Mouse (Mus musculus) forebrain, embryonic 14.5 days (tissue): ENCODE data around the gene Dcp1a. TPM values are rescaled to one million over a fixed set of nuclear protein-coding genes. Genes with fewer than 3 reads are reported as not detected.

ENCODE experiments used
- ATAC-seq: fragments of 200-750 bp; cut with Nextera tagmentation; 2 replicates; pipeline ENCODE4 v1.8.0; 2017; ENCODE audit warnings: mild to moderate bottlenecking, moderate library complexity
- DNase-seq: peaks from one replicate; pipeline ENCODE4 v3.0.0-alpha.2; 2015; ENCODE audit warnings: low spot score
- H3K27ac ChIP-seq: fragments of 300-500 bp; sonication (generic); 2 replicates; pipeline ENCODE4 v1.5.1; 2014; ENCODE audit warnings: low read depth, mild to moderate bottlenecking, control low read depth, low read length, moderate library complexity
- H3K27me3 ChIP-seq: fragments of 300-500 bp; sonication (generic); replicated peaks from 2 replicates; pipeline ENCODE4 v1.6.1; 2014; ENCODE audit warnings: low read length, control low read depth, mixed read lengths; ENCODE audit not compliant: control insufficient read depth, insufficient read depth
- H3K36me3 ChIP-seq: fragments of 300-500 bp; sonication (generic); 2 replicates; pipeline ENCODE4 v1.6.1; 2014; ENCODE audit warnings: low read length, control low read depth; ENCODE audit not compliant: control insufficient read depth, insufficient read depth
- H3K4me1 ChIP-seq: fragments of 300-500 bp; sonication (generic); 2 replicates; pipeline ENCODE4 v1.6.1; 2014; ENCODE audit warnings: antibody characterized with exemption, low read length, control low read depth; ENCODE audit not compliant: control insufficient read depth, insufficient read depth
- H3K4me2 ChIP-seq: fragments of 300-500 bp; sonication (generic); 2 replicates; pipeline ENCODE4 v1.6.1; 2014; ENCODE audit warnings: mild to moderate bottlenecking, control low read depth, low read length
- H3K4me3 ChIP-seq: fragments of 300-500 bp; sonication (generic); 2 replicates; pipeline ENCODE4 v1.5.1; 2014; ENCODE audit warnings: low read depth, low read length, control low read depth
- H3K9ac ChIP-seq: fragments of 300-500 bp; sonication (generic); 2 replicates; pipeline ENCODE4 v1.6.1; 2014; ENCODE audit warnings: mild to moderate bottlenecking, low read length, control low read depth, moderate library complexity
- H3K9me3 ChIP-seq: fragments of 300-500 bp; sonication (generic); replicated peaks from 2 replicates; pipeline ENCODE4 v1.6.1; 2016; ENCODE audit warnings: low read length, control low read depth, mixed read lengths; ENCODE audit not compliant: control insufficient read depth
- WGBS: fragments of 180-500 bp; shearing (Covaris S2); extraction: QIAGEN DNeasy Blood & Tissue Kit; methylation state at CpG from one replicate; pipeline ENCODE4 v1.1.7; 2014; 5-methylcytosine and 5-hydroxymethylcytosine counted together
- polyA plus RNA-seq: library from polyadenylated mRNA; unstranded; fragments of >200 nt; fragmentation: Nextera tagmentation; extraction: Ambion mirVana; gene quantifications from 2 replicates; pipeline ENCODE4 v1.2.1, GENCODE M21; 2014

Dcp1a gene
- polyA plus RNA-seq, 1 experiment from 2014 or later: 12.3 TPM

DNA sequence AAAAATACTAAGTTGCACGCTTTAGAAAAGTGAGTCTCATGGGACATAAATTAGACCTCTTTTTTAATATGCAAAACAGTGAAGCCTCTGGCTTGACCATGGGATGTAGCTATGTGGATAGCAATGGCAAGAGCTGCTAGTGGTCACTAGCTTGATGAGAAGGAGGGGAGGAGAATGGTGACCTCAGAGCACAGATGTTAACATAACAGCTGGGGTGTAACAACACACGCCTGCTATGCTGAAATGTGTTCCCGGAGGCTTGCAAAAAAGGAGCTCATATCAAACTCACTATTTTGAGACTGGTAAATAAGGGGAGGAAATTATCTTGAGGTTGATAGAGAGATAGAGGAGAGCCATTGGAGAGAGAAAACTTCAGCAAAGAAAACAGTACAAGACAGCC, 20.5 kb upstream of the Dcp1a start:
- H3K4me1 ChIP-seq: no peaks in the 10 kb centered on the region
- DNase-seq (no peak), ATAC-seq (no peak)
- no peaks in the 10 kb centered on the region for H3K36me3 ChIP-seq
- no peak overlapping the region for H3K27ac ChIP-seq
- no peak overlapping the region for H3K9ac ChIP-seq
- no peak overlapping the region for H3K4me2 ChIP-seq
- no peak overlapping the region for H3K4me3 ChIP-seq
- WGBS: 94% methylated on average over 3 of the region's 3 CpGs
- no peaks in the 10 kb centered on the region for H3K27me3 ChIP-seq
- no peaks in the 10 kb centered on the region for H3K9me3 ChIP-seq

DNA sequence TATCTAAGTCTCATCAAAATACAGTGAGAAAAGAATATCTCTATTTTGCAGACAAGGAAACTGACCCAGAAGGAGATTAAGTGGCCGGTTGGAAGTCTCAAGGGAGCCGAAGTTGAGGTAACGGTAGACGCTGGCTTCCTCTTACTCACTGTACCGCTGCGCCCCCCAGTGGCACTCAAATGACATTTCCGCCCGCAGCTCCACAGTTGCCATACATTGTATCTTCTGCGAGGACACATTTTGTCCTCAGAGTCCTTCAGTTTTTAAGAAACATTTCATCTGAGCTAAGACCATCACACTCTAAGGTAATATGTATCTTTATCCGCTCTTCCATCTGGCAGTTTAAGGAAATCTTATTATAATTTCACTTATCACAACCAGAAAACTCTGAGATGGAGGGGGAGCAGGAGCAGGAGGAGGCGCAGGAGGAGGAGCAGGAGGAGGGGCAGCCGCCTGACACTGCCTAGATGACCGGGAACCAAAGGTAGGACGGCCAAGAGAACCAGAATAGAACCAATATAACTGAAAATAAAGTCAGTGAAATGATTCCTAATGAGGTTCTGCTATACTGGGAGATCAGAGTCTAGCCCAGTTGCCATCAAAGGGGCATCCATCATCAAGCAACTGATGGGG, 19.3 kb upstream of the Dcp1a start:
- Histone ChIP-seq H3K27me3 (no peaks in the 10 kb centered on the region), H3K9me3 (no peaks in the 10 kb centered on the region), H3K27ac (no peak overlapping the region), H3K4me3 (no peak overlapping the region), H3K4me2 (no peak overlapping the region), H3K9ac (no peak overlapping the region), H3K4me1 (no peaks in the 10 kb centered on the region), H3K36me3 (no peaks in the 10 kb centered on the region)
- DNase-seq (peak; percentile 86), ATAC-seq (peak; percentile 23; the same call in 1 of the 2 replicates)
- 5% methylated on average over 14 of the region's 14 CpGs for WGBS

DNA sequence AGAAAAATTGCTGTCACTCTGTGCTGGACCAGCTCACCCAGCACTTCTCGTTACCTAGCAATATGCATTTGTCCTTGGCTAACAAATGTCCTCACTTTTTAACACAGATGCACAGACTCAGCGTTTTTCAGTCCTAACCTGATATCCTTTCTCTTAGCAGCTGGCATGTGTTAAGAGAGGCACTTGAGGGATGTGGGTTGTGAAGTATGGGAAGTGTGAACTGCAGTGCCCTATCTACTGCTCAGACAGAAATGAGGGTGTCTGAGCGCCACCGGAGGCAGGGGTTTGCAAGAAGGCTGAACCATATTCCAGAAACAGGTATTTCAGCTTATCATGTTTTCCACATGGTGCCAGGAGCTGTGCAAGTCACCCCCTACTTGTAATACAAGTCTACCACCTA, 16.0 kb upstream of the Dcp1a start:
- Histone ChIP-seq H3K36me3 (no peaks in the 10 kb centered on the region), H3K27ac (no peak overlapping the region), H3K9ac (no peak overlapping the region), H3K4me3 (no peak overlapping the region), H3K27me3 (no peaks in the 10 kb centered on the region), H3K4me1 (no peaks in the 10 kb centered on the region), H3K4me2 (no peak overlapping the region), H3K9me3 (no peaks in the 10 kb centered on the region)
- ATAC-seq (no peak), DNase-seq (no peak)
- 87% methylated on average over 4 of the region's 4 CpGs for WGBS

DNA sequence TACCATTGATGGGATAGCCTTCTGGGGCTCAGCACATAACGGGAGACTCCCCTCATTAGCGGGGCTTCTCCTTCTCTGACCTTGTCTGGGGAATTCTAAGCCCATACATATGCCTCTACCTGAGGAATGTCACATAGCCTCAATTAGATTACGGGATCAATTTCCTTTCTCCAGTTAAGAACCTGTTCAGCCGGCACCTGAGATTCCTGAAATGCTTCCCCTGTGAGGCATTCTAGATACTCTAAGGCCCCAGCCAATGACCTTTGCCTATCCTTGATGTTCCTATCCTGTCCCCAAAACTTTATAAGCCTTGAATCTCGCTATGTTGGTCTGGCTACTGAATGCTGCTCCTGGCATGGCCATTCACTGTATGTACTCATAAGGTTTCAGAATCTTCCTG, 5.7 kb upstream of the Dcp1a start:
- no peaks in the 10 kb centered on the region for H3K9me3 ChIP-seq
- DNase-seq: no peak
- ATAC-seq: no peak
- H3K27ac ChIP-seq: no peak overlapping the region
- H3K4me3 ChIP-seq: no peak overlapping the region
- H3K4me1 ChIP-seq: no peaks in the 10 kb centered on the region
- no peaks in the 10 kb centered on the region for H3K27me3 ChIP-seq
- whole genome bisulfite sequencing: 61% methylated on average over 5 of the region's 5 CpGs
- H3K4me2 ChIP-seq: no peak overlapping the region
- H3K36me3 ChIP-seq: no peaks in the 10 kb centered on the region
- no peak overlapping the region for H3K9ac ChIP-seq

DNA sequence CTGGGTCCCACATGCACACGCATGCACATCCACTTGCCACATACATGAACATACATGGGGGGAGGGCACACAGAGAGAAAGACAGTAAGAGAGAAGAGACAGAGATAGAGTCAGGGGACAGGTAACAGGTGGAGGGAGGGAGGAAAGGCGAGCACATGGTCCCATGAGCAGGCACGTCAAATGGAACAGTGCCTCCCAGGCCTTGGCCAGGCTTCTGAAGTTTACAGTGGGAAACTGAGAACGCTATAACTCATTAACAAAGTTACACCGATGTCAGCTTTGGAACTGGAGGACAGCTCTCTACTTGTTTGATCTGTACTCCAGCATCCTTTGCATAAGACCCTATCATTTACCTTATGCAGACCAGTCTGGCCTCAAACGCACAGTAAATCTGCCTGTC, 4.9 kb upstream of the Dcp1a start:
- Histone ChIP-seq H3K4me2 (no peak overlapping the region), H3K36me3 (no peaks in the 10 kb centered on the region), H3K27ac (no peak overlapping the region), H3K4me3 (no peak overlapping the region), H3K9me3 (no peaks in the 10 kb centered on the region), H3K27me3 (no peaks in the 10 kb centered on the region), H3K9ac (no peak overlapping the region), H3K4me1 (no peaks in the 10 kb centered on the region)
- ATAC-seq (no peak), DNase-seq (no peak)
- whole genome bisulfite sequencing: 87% methylated on average over 6 of the region's 6 CpGs

DNA sequence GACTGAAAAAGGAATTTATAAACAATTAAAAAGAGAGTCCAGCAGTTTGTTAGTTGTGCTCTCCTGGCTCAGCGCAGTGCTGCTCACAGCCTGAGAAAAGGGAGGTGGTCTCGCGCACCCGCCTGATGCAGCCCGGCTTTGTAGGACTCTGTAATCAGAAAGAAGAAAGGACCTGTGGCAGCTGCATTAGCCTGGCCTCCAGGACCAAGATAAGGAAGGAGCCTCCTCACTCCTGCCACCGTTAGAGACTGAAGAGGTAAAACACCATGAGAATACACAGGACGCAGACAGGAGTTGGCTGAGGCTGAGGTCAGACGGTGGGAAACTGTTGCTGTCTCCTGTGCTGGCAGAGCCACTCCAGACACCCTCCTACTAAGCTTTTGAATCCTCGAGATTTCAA, 12.0 kb downstream of the Dcp1a start, which contains the start of gene Cacna1d:
TSS of gene Cacna1d (minus strand) at position 114 of the 400 bp plus-strand sequence.
- Histone ChIP-seq H3K9me3 (no peaks in the 10 kb centered on the region), H3K9ac (no peak within 1 kb of the TSS), H3K4me1 (no peaks in the 10 kb centered on the region), H3K27ac (no peak within 1 kb of the TSS), H3K27me3 (no peaks in the 10 kb centered on the region), H3K4me2 (no peak within 1 kb of the TSS), H3K4me3 (no peak within 1 kb of the TSS), H3K36me3 (peaks cover 71% of the 10 kb centered on the region)
- DNase-seq (no peak), ATAC-seq (no peak)
- 91% methylated on average over 9 of the region's 9 CpGs for WGBS

DNA sequence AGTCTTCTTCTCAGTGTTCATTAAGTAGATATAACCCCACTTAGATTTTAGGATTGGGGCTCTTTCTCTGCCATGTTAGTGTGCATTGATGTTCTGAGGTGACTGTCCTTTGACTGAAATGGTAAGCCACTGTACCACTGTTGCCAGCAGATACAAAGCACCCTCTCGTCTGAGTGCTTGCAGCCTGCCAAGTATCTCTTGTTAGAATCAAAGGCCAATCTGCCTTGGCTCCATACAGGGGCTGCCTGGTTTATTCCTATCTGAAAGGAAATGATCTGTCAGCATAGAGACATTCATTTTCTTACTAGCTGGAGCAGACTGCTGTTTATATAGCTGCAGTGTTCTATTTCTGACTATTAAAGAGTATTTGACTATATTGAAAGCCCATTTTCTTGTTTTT, 13.9 kb downstream of the Dcp1a start:
- peak; percentile 20 for DNase-seq
- Histone ChIP-seq H3K4me3 (no peak overlapping the region), H3K4me2 (no peak overlapping the region), H3K9me3 (no peaks in the 10 kb centered on the region), H3K4me1 (no peaks in the 10 kb centered on the region), H3K9ac (no peak overlapping the region), H3K27me3 (no peaks in the 10 kb centered on the region), H3K36me3 (peaks cover 55% of the 10 kb centered on the region), H3K27ac (no peak overlapping the region)
- WGBS: 52% methylated on average over 1 of the region's 1 CpGs
- ATAC-seq: no peak

DNA sequence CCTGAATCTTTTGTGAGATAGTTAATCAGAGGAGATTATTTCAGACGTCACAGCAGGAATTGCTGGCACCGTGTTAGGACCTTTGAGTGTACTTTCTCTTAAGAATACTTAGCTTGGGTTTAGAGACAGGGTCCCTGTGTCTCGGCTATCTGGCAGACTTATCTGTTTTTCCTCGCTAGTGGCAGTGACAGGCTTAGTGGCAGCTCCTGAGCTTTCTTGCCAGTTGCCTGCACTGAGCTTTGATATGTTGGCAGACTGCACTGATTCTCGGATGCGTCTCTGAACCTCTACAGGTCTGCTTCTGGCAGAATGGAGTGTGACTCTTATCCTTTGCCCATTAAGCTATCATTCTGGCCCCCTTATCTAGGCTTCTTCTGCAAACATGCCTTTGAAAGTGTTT, 15.7 kb downstream of the Dcp1a start:
- ATAC-seq: no peak
- no peak overlapping the region for H3K4me2 ChIP-seq
- no peak overlapping the region for H3K4me3 ChIP-seq
- H3K27ac ChIP-seq: no peak overlapping the region
- peak; percentile 48 for DNase-seq
- H3K36me3 ChIP-seq: peaks cover 53% of the 10 kb centered on the region
- H3K4me1 ChIP-seq: no peaks in the 10 kb centered on the region
- 30% methylated on average over 6 of the region's 6 CpGs for WGBS
- no peaks in the 10 kb centered on the region for H3K9me3 ChIP-seq
- H3K27me3 ChIP-seq: no peaks in the 10 kb centered on the region
- no peak overlapping the region for H3K9ac ChIP-seq

DNA sequence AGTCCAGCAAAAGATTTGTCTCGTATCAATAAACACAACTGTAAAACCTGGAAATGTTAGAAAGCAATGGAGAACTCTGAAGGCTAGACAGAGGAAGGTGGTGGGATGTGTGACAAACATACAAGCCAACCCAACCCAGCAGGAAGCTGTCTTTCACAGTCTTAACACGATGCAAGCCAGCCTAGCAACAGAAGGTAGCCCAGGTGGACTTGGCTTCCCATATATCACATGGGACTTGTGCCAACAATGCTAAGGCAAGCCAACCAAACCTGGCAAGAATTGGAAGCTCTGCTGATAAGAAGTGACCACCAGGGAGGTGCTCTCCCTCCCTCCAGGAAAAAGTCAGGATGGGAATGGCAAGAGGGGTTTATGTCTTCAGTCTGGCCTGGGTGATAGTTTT, 18.9 kb downstream of the Dcp1a start:
- no peak overlapping the region for H3K9ac ChIP-seq
- no peaks in the 10 kb centered on the region for H3K27me3 ChIP-seq
- DNase-seq (no peak), ATAC-seq (no peak)
- H3K4me1 ChIP-seq: no peaks in the 10 kb centered on the region
- H3K27ac ChIP-seq: no peak overlapping the region
- no peaks in the 10 kb centered on the region for H3K9me3 ChIP-seq
- H3K36me3 ChIP-seq: peaks cover 32% of the 10 kb centered on the region
- WGBS: 78% methylated on average over 2 of the region's 2 CpGs
- H3K4me3 ChIP-seq: no peak overlapping the region
- no peak overlapping the region for H3K4me2 ChIP-seq
